Mouse (Mus musculus) cortical plate, adult 2 months (tissue): ENCODE measurements around the gene Rgs6.

Experiments used
- CTCF ChIP-seq: fragments of 200-500 bp; IDR thresholded peaks from 2 replicates; pipeline ENCODE4 v1.5.1; 2011; ENCODE audit warnings: mild to moderate bottlenecking, control low read depth, low read length; ENCODE audit not compliant: insufficient read depth; ENCODE audit errors: extremely low read depth
- POLR2A ChIP-seq: fragments of 200-500 bp; IDR thresholded peaks from 2 replicates; pipeline ENCODE4 v1.6.1; 2011; ENCODE audit warnings: mild to moderate bottlenecking, low read length, control low read depth; ENCODE audit not compliant: insufficient read depth; ENCODE audit errors: extremely low read depth

GRCm38 (mm10) chr12:82922856-82923506 is 334.9 kb downstream of the Rgs6 start:
- TF ChIP-seq POLR2A: no peak
- TF ChIP-seq CTCF: no peak
